Mouse (Mus musculus) liver, adult 10 weeks (tissue): ENCODE measurements around the gene Pi16. TPM values are rescaled to one million over a fixed set of nuclear protein-coding genes. Genes with fewer than 3 reads are reported as not detected.

Experiments used
- polyA plus RNA-seq: library from polyadenylated mRNA; stranded (reverse); fragments of 350-450 nt; fragmentation: Illumina TruSeq; extraction: RNeasy Lipid Tissue Mini Kit (QIAGEN cat#74804); gene quantifications from one replicate; pipeline ENCODE4 v1.2.3, GENCODE M21; 2014; ENCODE audit warnings: low read depth, low replicate concordance

Gene Pi16
- not detected for polyA plus RNA-seq

GRCm38 (mm10) chr17:29317380-29317779 lies at the start of gene Pi16:
Pi16 (plus strand) TSS chr17:29317680.

GRCm38 (mm10) chr17:29268682-29269348 lies 48.7 kb upstream of the Pi16 start, which contains the start of gene BC004004:
BC004004 (plus strand) TSS chr17:29268788.

GRCm38 (mm10) chr17:29347645-29348256 lies 30.3 kb downstream of the Pi16 start, which contains the start of gene Mtch1:
Mtch1 (minus strand) TSS chr17:29347934.

GRCm38 (mm10) chr17:29360761-29361221 lies 43.3 kb downstream of the Pi16 start, which contains the start of gene Fgd2:
Fgd2 (plus strand) TSS chr17:29360914.

Other genes starting within 250 kb of the Pi16 start
- gene Cdkn1a, start 226.7 kb upstream of the Pi16 start, polyA plus RNA-seq: 3.0 TPM
- gene Rab44, start 203.5 kb upstream of the Pi16 start, polyA plus RNA-seq: not detected
- gene Cpne5, start 79.5 kb upstream of the Pi16 start, polyA plus RNA-seq: not detected
- 8.3 TPM for gene Ppil1, start 53.5 kb upstream of the Pi16 start, polyA plus RNA-seq
- 103 TPM for gene BC004004, start 48.9 kb upstream of the Pi16 start, polyA plus RNA-seq
- gene Mtch1, start 30.3 kb downstream of the Pi16 start, polyA plus RNA-seq: 9.1 TPM
- gene Fgd2, start 43.2 kb downstream of the Pi16 start, polyA plus RNA-seq: 0.66 TPM
- gene Pim1, start 173.1 kb downstream of the Pi16 start, polyA plus RNA-seq: 19.7 TPM
- gene Gm17657, start 232.0 kb downstream of the Pi16 start, polyA plus RNA-seq: not detected
- gene Tbc1d22b, start 232.1 kb downstream of the Pi16 start, polyA plus RNA-seq: 0.85 TPM
- not detected for gene Tmem217, start 234.7 kb downstream of the Pi16 start, polyA plus RNA-seq